Mouse (Mus musculus) cerebellum, postnatal 10 days (tissue): ENCODE measurements around the gene Rwdd2a.
"Not testable (repeated sequence)": the region's sequence is repeated elsewhere in the genome, so short reads cannot be mapped to it uniquely, and the experiment has no call there.

ENCODE experiments used
- DNase-seq, 2 experiments: peaks; one replicate each; pipeline ENCODE4 v3.0.0; 2021; ENCODE audit warnings: mixed read lengths in 2 of 2

Rwdd2a gene

DNA sequence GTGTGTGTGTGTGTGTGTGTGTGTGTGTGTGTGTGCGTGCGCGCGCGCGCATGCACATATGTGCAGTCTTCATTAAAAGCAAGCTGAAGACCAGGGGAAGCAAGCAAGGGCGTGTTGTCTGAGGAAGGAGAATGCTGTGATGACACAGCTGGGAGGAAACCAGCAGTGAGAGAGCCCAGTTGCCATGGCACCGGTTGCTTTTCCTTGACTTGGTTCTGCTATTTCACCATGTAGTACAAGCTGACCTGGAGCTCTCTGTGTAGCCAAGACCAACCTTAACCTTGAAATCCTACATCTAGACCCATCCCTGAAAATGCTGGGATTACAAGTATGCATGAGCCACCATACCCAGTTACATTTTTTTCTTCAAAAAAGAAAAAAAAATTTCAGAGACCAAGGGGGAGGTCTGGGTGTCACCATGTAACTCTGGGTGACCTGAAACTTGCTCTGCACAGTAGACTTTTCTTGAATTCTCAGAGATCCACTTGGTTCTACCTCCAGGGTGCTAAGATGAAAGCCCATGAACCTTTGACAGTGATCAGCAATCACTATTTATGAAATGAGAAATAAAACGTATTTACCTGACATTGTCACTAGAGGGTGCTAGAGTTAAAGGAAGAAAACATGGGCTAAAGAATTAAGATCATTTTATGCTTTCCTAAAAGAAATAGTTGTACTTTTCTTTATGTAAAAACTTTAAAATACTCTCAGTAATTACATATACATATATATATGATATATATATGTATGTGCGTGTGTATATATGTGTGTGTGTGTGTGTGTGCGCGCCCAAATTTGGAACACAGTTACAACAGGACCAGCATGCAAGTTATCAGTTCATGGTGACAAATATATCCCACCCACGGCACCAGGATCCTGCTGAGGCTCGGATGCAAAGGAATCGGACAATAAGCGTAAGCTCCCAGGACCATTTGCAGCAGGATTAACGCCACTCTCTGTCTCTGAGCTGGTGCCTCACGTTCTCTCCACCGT lies 21.2 kb downstream of the Rwdd2a start:
- DNase-seq: peak; percentile 17 to 68

DNA sequence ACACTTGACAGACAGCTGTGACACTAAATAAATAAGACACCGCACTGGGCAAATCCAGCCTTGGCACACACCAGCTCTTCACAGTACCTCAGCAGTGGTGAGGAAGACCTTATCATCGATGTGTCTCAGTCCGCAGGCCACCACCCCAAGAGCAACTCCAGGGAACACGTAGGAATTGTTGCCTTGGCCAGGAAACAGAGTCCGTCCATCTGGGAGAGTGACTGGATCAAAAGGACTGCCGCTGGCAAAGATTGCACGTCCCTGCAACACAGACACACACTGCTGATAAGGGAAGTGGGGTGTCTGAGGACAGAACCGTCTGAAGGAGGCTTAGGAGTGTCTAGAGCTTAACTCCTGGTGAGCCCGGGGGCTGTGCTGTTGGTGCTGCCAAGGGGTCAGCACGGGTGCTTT lies 22.6 kb downstream of the Rwdd2a start:
- peak; percentile 27 to 28 for DNase-seq

DNA sequence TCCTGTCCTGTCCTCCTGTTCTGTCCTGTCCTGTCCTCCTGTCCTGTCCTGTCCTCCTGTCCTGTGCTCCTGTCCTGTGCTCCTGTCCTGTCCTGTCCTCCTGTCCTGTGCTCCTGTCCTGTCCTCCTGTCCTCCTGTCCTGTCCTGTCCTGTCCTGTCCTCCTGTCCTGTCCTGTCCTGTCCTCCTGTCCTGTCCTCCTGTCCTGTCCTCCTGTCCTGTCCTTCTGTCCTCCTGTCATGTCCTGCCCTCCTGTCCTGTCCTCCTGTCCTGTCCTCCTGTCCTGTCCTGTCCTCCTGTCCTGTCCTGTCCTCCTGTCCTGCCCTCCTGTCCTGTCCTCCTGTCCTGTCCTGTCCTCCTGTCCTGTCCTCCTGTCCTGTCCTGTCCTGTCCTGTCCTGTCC lies 25.2 kb downstream of the Rwdd2a start:
- DNase-seq: not testable (repeated sequence)

DNA sequence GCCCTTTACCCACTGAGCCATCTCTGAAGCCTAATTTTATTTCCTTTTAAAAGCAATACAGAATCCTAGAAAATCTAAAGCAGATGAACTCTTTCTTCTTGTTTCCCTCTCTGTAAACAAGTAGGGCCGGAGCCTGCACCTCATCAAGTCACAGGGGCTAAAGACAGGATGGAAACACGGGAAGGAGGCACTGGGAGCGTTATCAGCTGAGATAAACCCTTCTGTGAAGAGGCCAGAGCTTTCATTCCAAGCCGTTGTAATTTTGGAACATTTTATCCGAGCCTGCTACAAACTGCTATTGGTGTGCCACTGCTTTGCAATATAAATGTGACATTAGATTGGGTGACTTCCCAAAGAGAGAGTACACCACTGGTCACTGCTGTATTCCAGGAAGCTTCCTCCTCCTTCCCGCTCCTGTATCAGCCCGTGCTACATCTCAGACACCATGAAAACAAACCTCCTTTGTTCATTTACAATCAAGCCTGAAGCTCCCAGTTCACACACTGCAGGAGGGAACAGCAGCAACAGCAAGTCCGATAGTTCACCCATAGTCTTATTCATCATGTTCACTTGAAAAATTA lies 28.0 kb downstream of the Rwdd2a start:
- DNase-seq: no peak

DNA sequence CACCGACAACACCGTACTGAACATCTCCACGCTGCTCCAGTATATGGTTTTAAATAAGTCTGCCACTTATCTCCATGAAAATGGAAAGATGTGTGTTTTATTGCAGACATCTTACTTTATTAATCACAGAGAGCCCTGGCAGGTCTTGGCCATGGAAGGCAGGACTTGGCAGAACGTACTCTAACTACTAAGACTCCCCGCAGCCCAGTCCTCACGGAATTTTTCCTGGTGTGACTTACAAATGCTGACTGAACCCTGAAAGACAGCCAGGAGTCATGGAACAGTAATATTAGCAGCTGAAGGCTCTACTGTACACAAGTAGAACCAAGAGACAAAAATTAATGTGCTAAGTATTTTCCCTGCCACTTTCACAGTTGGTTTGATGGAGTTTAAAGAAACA lies 34.0 kb downstream of the Rwdd2a start:
- peak in 1 of 2 experiments; percentile 21 for DNase-seq

DNA sequence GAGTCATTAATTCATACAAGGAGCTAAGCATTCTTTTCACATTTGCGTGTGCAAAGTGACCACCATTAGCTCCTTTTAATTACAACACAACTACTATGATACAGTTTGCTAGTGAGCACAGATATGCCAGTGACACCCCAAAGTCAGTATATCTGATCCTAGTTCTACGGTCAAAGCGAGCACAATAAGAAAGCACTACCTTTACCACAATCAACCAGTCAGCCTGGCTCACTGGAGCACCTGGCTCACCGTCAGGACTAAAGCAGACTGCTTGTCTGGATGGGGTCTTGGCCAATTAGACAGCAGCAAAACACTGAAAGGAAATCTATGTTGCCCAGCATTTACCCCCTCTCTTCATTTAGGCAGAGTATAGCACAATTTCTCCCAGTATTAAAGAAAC lies 40.3 kb downstream of the Rwdd2a start:
- DNase-seq: peak; percentile 35 to 38

DNA sequence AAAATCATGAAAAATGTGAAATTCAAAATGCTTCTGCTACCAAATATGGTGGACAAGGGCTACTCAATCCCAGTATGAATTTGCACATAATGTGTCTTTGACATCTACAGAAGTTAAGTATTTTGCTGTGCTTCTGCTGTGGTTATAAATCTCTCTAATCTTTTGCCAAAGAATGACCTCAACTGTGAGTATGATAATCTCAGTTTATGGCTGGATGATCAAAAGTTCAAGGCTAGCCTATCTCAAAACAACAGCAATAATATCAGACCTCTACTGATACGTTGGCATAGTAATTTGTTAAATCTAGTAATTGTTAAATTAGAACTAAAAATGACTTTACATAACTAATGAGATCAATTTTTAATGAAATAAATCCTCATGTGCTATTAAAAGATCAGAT lies 44.0 kb downstream of the Rwdd2a start:
- DNase-seq: no peak

DNA sequence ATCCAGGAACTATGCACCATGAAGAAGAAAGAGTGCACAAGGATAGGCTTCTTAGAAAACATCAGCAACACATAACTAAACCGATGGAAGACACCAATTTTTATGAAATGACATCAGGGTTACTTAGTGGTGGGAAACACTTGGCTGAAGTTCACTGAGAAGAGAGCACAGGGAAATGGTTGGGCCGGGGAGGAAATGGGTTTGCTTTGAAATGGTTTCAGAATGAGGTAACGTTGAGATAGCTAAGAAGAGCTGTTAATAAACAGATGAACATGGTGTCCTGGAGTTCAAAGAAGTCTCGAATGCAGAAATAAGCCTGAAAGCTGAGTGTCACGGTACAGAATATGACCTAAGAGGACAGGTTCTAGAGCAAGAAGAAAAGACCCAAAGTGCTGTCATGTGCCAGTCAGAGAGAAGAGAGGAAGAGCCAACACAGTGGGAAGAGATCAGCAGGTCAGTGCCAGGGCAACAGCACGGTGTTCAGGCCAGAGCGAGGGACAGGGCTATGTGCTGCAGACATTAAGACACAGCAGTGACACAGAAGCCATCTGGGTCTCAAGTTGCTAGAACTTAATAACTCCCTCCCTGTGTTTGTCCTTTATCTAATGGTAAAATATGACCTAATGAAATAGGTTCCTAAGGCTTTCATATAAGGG lies 46.2 kb downstream of the Rwdd2a start:
- DNase-seq: peak; percentile 14 to 30

DNA sequence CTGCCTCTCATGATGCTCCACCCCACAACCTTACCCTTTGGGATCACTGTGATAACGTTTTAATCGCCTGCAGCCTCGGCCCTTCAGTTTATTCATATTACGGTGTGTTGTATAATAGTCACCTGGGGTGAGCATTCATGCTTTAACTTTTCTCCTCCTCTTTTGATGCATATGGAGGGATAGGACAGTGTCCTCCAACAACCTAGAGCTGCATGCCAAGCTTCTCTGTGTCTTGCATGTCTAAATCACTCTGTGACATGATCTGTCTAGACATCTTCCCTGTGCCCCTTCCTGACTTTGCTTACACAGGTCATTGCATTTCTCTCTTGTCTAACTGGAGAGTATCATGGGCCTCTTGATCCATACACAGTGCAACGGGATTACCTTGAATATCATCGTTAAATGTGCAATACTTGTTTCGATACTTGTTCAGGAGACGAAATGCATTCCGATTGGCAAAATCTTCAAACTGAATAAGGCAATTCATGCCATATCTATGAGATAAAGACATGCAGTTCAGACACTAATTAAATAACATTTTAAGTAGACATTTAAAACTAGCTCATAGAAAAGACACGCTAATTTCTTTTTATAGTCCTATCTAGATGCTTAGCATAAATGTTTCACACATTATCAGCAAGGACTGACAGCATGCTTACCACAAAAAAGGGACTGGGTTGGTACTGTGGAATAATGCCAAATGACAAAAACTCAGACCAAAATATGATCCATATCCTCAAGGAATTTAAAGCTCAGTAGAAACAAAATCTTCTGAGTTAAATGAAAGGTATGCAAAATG lies 47.7 kb downstream of the Rwdd2a start:
- peak; percentile 55 to 61 for DNase-seq

DNA sequence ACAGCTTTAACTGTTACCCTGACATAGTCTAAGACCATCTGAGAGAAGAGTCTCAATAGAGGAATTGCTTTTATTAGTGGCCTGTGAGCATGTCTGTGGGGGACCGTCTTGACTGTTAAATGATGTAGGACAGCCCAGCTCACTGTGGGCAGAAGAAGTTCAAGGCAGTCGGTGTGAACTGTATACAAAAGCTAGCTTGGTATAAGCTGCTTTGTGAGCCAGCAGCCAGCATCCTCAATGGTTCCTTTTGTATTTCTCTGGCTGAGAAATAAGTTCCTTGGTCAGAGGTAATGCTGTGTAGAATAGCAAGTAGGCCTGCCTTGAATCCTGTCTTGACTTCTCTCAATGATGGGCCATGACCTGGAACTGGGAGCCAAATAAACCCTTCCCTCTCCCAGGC lies 50.3 kb downstream of the Rwdd2a start:
- DNase-seq: no peak

DNA sequence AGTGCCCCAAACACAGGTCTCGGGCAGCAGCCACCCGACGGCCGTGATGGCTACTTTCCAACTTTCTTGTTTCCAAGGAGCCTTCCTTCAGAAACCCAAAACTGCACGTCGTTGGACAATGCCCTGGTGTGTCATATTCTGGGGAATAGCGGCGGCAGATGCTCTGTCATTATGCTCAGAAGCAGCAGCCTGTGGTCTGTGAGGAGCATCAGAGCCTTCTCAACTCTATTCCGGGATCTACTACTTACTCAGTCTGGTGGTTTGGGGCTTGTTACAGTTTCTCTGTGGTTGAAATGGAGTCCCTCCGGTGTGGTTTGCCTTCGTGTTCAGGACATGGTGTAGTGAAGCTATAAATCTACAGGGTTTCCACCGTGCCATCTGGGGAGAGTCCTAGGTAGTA lies 52.2 kb downstream of the Rwdd2a start:
- peak; percentile 35 to 48 for DNase-seq
